Mouse (Mus musculus) adrenal gland, adult 18-20 months (tissue): ENCODE data around the gene Pacsin3. TPM values are rescaled to one million over a fixed set of nuclear protein-coding genes. Genes with fewer than 3 reads are reported as not detected.
A peak's percentile ranks its signal among the peaks of the same experiment; 100 is the strongest.

Experiments
- DNase-seq, 2 experiments: peaks; one replicate each; pipeline ENCODE4 v3.0.0; 2021 to 2022; ENCODE audit warnings: low spot score in 2 of 2
- total RNA-seq, 2 experiments: library from RNA; stranded (reverse); gene quantifications; 1 replicate in 1 of 2; 2 replicates in 1 of 2; pipeline ENCODE4 v1.2.3; 2021

Pacsin3 gene
- total RNA-seq, 2 experiments from 2014 or later, result 35.7 to 130 TPM

GRCm38 (mm10) chr2:91300784-91301183 is 45.0 kb downstream of the Pacsin3 start:
- no peak for DNase-seq

GRCm38 (mm10) chr2:91301836-91302235 is 46.1 kb downstream of the Pacsin3 start:
- DNase-seq, result no peak

GRCm38 (mm10) chr2:91302845-91303244 is 47.1 kb downstream of the Pacsin3 start:
- no peak for DNase-seq

GRCm38 (mm10) chr2:91305926-91306325 is 50.2 kb downstream of the Pacsin3 start:
- peak in 1 of 2 experiments; percentile 13 for DNase-seq

- DNase-seq, result no peak
Measured at GRCm38 (mm10) chr2:91306589-91306988, 50.8 kb downstream of the Pacsin3 start.

GRCm38 (mm10) chr2:91308680-91309079 is 52.9 kb downstream of the Pacsin3 start:
- no peak for DNase-seq

- no peak for DNase-seq
Measured at GRCm38 (mm10) chr2:91309546-91309945, 53.8 kb downstream of the Pacsin3 start.

- DNase-seq, result peak in 1 of 2 experiments; percentile 24
Measured at GRCm38 (mm10) chr2:91312578-91313311, 57.0 kb downstream of the Pacsin3 start.

GRCm38 (mm10) chr2:91314184-91314583 is 58.4 kb downstream of the Pacsin3 start:
- DNase-seq, result no peak

Other genes starting within 250 kb of the Pacsin3 start
- gene Rapsn, start 220.3 kb upstream of the Pacsin3 start, total RNA-seq, result 1 to 10 TPM in 1 of 2 experiments, under 1 TPM in 1; 0.93 to 1.6 TPM
- 100 to 1,000 TPM; 197 to 212 TPM for gene Psmc3, start 201.9 kb upstream of the Pacsin3 start, total RNA-seq
- gene Slc39a13, start 185.5 kb upstream of the Pacsin3 start, total RNA-seq, result 10 to 100 TPM; 25.1 to 30.4 TPM
- 1 to 10 TPM; 5.3 to 9.9 TPM for gene Spi1, start 173.6 kb upstream of the Pacsin3 start, total RNA-seq
- gene Mybpc3, start 137.8 kb upstream of the Pacsin3 start, total RNA-seq, result under 1 TPM; 0.07 to 0.19 TPM
- 10 to 100 TPM; 22.2 TPM for gene Madd, start 72.1 kb upstream of the Pacsin3 start, total RNA-seq
- gene Nr1h3, start 53.1 kb upstream of the Pacsin3 start, total RNA-seq, result 10 to 100 TPM; 22.2 to 53.1 TPM
- 10 to 100 TPM; 38.5 to 43.7 TPM for gene Acp2, start 53.1 kb upstream of the Pacsin3 start, total RNA-seq
- gene Ddb2, start 19.0 kb upstream of the Pacsin3 start, total RNA-seq, result 1 to 10 TPM; 8.2 to 8.4 TPM
- 100 to 1,000 TPM in 1 of 2 experiments, 10 to 100 TPM in 1; 94.6 to 107 TPM for gene Arfgap2, start 9.0 kb downstream of the Pacsin3 start, total RNA-seq
- 10 to 100 TPM; 15.0 to 16.4 TPM for gene 1110051M20Rik, start 188.8 kb downstream of the Pacsin3 start, total RNA-seq
- 1 to 10 TPM; 4.8 TPM for gene Lrp4, start 201.6 kb downstream of the Pacsin3 start, total RNA-seq